Mouse (Mus musculus) hindbrain, embryonic 15.5 days (tissue): ENCODE results near the gene Ldb2. TPM values are rescaled to one million over a fixed set of nuclear protein-coding genes. Genes with fewer than 3 reads are reported as not detected.

Experiments
- ATAC-seq: fragments of 200-750 bp; cut with Nextera tagmentation; 2 replicates; pipeline ENCODE4 v1.8.0; 2017; ENCODE audit warnings: low read depth, moderate number of reproducible peaks, moderate TSS enrichment; ENCODE audit not compliant: low FRiP score
- H3K27ac ChIP-seq: fragments of 300-500 bp; sonication (generic); replicated peaks from 2 replicates; pipeline ENCODE4 v1.5.1; 2015; ENCODE audit warnings: mild to moderate bottlenecking, inconsistent platforms
- H3K27me3 ChIP-seq: fragments of 300-500 bp; sonication (generic); 2 replicates; pipeline ENCODE4 v1.6.1; 2015; ENCODE audit warnings: control low read depth, inconsistent platforms
- H3K36me3 ChIP-seq: fragments of 300-500 bp; sonication (generic); 2 replicates; pipeline ENCODE4 v1.6.1; 2015; ENCODE audit warnings: control low read depth, inconsistent platforms
- H3K4me1 ChIP-seq: fragments of 300-500 bp; sonication (generic); replicated peaks from 2 replicates; pipeline ENCODE4 v1.6.1; 2015; ENCODE audit warnings: control low read depth, inconsistent platforms
- H3K4me2 ChIP-seq: fragments of 300-500 bp; sonication (generic); 2 replicates; pipeline ENCODE4 v1.6.1; 2015; ENCODE audit warnings: moderate library complexity, mild to moderate bottlenecking, inconsistent platforms
- H3K4me3 ChIP-seq: fragments of 300-500 bp; sonication (generic); 2 replicates; pipeline ENCODE4 v1.5.1; 2015; ENCODE audit warnings: mild to moderate bottlenecking, inconsistent platforms
- H3K9ac ChIP-seq: fragments of 300-500 bp; sonication (generic); 2 replicates; pipeline ENCODE4 v1.6.1; 2015; ENCODE audit warnings: inconsistent platforms
- H3K9me3 ChIP-seq: fragments of 300-500 bp; sonication (generic); 2 replicates; pipeline ENCODE4 v1.6.1; 2016; ENCODE audit warnings: control low read depth, inconsistent platforms
- WGBS: fragments of 180-500 bp; shearing (Covaris S2); methylation state at CpG from one replicate; pipeline ENCODE4 v1.1.7; 2015; 5-methylcytosine and 5-hydroxymethylcytosine counted together
- polyA plus RNA-seq: library from polyadenylated mRNA; unstranded; fragments of >200 nt; fragmentation: Nextera tagmentation; extraction: Ambion mirVana; gene quantifications from 2 replicates; pipeline ENCODE4 v1.2.1, GENCODE M21; 2015

Ldb2 gene
- polyA plus RNA-seq, 1 experiment from 2014 or later = 44.6 TPM

DNA sequence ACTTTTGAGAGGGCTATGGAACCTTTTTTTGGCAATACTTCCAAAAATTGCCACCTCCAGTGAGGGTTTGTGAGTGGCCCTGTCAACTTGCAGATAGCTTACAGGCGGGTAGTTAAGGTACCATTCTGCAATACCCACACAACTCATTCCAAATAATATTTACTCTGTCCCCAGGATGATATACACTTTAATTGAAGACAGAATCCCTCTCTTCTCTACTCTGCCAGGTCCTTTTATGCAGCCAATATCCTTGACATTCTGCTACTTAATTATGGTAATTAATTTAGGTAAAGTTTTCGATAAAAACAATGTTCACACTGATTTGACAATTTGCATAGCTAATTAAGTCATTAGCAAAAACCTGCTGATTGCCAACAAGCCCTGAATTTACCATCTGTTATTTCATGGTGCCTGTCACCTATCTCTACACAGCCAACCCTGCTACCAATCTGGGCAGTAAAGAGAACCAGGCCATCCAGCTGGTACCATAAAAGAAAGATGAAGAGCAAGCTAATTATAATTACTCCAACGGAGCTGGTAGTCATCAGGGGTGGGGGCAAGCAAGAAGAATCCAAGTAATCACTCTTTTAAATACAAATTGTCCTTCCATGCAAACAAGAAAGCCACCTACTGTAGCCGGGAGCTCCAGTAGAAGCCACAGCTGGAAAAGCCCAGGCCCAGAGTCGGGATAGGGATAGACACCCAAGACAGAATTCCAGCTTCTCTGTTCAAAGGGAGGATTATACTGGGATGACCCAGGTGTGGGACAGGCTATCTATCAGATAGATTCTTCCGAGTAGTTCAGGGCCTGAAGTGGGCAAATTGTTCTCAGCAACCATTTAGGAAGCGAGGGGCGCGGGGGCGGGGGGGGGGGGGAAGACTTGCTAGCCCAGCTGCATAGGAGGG is 325.4 kb downstream of the Ldb2 start:
- 0 out of 2 replicates have a peak, but pooled peaks cover 6% of the 10 kb centered on the region for H3K4me1 ChIP-seq
- ATAC-seq = peak; percentile 76
- no peak overlapping the region for H3K4me2 ChIP-seq
- no peak overlapping the region for H3K4me3 ChIP-seq
- no peaks in the 10 kb centered on the region for H3K36me3 ChIP-seq
- H3K27me3 ChIP-seq = no peaks in the 10 kb centered on the region
- no peaks in the 10 kb centered on the region for H3K9me3 ChIP-seq
- 66% methylated on average over 10 of the region's 10 CpGs for WGBS
- no peak overlapping the region for H3K9ac ChIP-seq
- H3K27ac ChIP-seq = no peak overlapping the region

DNA sequence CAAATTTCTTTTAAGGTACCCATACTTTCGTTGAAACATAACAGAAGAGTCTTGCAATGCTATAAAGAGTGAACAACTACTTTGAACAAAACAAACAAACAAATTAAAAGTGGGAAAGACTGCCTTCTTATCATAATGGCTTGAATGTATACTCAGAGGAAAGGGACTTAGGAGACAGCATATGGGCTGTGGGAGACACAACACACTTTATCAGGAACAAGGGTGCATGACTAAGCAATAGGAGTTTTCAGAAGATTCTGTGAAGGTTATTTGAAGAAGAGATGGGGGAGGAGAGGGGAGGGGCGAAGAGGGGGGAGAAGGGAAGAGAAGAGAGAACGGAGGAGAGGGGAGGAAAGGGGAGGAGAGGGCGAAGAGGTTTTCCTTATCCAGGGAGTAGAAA is 334.2 kb downstream of the Ldb2 start:
- Histone ChIP-seq H3K36me3 (no peaks in the 10 kb centered on the region), H3K27ac (no peak overlapping the region), H3K27me3 (no peaks in the 10 kb centered on the region), H3K9ac (no peak overlapping the region), H3K4me3 (no peak overlapping the region), H3K4me1 (no peaks in the 10 kb centered on the region), H3K4me2 (no peak overlapping the region), H3K9me3 (no peaks in the 10 kb centered on the region)
- no peak for ATAC-seq
- WGBS = 79% methylated on average over 4 of the region's 4 CpGs
